Mouse (Mus musculus) monocyte, adult 5-6 weeks (primary cell): ENCODE measurements around the gene Ccdc150. TPM values are rescaled to one million over a fixed set of nuclear protein-coding genes. Genes with fewer than 3 reads are reported as not detected.
A peak's percentile ranks its signal among the peaks of the same experiment; 100 is the strongest.

ENCODE experiments used
- ATAC-seq: fragments of 153-309, 156-312 bp; replicated peaks from 2 replicates; pipeline ENCODE4 v1.8.0; 2017; ENCODE audit warnings: mild to moderate bottlenecking; ENCODE audit not compliant: low TSS enrichment, insufficient number of reproducible peaks, severe bottlenecking, poor library complexity, low FRiP score
- total RNA-seq: library from RNA; stranded (forward); fragments of 200-1000, 200-491, 200-594 nt; gene quantifications from 3 replicates; pipeline ENCODE4 v1.2.3, GENCODE M21; 2017

Gene Ccdc150
- 0.57 to 0.64 TPM in 2 of 3 replicates, not detected in the other for total RNA-seq

GRCm38 (mm10) chr1:54250158-54250866, at the start of gene Ccdc150:
Ccdc150 (plus strand) TSS chr1:54250683.
- ATAC-seq = peak; percentile 92

- no peak for ATAC-seq
Measured at GRCm38 (mm10) chr1:54220273-54220672, 30.2 kb upstream of the Ccdc150 start.

GRCm38 (mm10) chr1:54242722-54243121, 7.8 kb upstream of the Ccdc150 start:
- no peak for ATAC-seq

- ATAC-seq = no peak
Measured at GRCm38 (mm10) chr1:54275552-54275951, 25.1 kb downstream of the Ccdc150 start.

- no peak for ATAC-seq
Measured at GRCm38 (mm10) chr1:54279628-54280027, 29.1 kb downstream of the Ccdc150 start.

GRCm38 (mm10) chr1:54280651-54281050, 30.2 kb downstream of the Ccdc150 start:
- ATAC-seq = no peak

- ATAC-seq = no peak
Measured at GRCm38 (mm10) chr1:54306404-54306803, 55.9 kb downstream of the Ccdc150 start.

- no peak for ATAC-seq
Measured at GRCm38 (mm10) chr1:54326647-54327046, 76.2 kb downstream of the Ccdc150 start.

GRCm38 (mm10) chr1:54327876-54328545, 77.5 kb downstream of the Ccdc150 start:
- ATAC-seq = no peak

- ATAC-seq = no peak
Measured at GRCm38 (mm10) chr1:54332988-54333387, 82.5 kb downstream of the Ccdc150 start.

- no peak for ATAC-seq
Measured at GRCm38 (mm10) chr1:54354786-54355185, 104.3 kb downstream of the Ccdc150 start.

- no peak for ATAC-seq
Measured at GRCm38 (mm10) chr1:54355485-54355884, 105.0 kb downstream of the Ccdc150 start.

- no peak for ATAC-seq
Measured at GRCm38 (mm10) chr1:54356566-54356965, 106.1 kb downstream of the Ccdc150 start.

GRCm38 (mm10) chr1:54377506-54378051, 127.1 kb downstream of the Ccdc150 start:
- ATAC-seq = no peak

GRCm38 (mm10) chr1:54380978-54381914, 130.8 kb downstream of the Ccdc150 start:
- no peak for ATAC-seq

- ATAC-seq = no peak
Measured at GRCm38 (mm10) chr1:54384221-54384620, 133.7 kb downstream of the Ccdc150 start.

- no peak for ATAC-seq
Measured at GRCm38 (mm10) chr1:54402736-54403135, 152.3 kb downstream of the Ccdc150 start.
